Mouse (Mus musculus) forebrain, embryonic 12.5 days (tissue): ENCODE data around the gene Fam240b. TPM values are rescaled to one million over a fixed set of nuclear protein-coding genes. Genes with fewer than 3 reads are reported as not detected.

ENCODE experiments used
- ATAC-seq: fragments of 200-750 bp; cut with Nextera tagmentation; 2 replicates; pipeline ENCODE4 v1.8.0; 2017; ENCODE audit warnings: moderate TSS enrichment; ENCODE audit not compliant: low FRiP score
- H3K27ac ChIP-seq: fragments of 300-500 bp; sonication (generic); 2 replicates; pipeline ENCODE4 v1.5.1; 2016; ENCODE audit warnings: mild to moderate bottlenecking
- H3K27me3 ChIP-seq: fragments of 300-500 bp; sonication (generic); 2 replicates; pipeline ENCODE4 v1.6.1; 2016; ENCODE audit warnings: mild to moderate bottlenecking
- H3K36me3 ChIP-seq: fragments of 300-500 bp; sonication (generic); replicated peaks from 2 replicates; pipeline ENCODE4 v1.6.1; 2016; ENCODE audit warnings: mild to moderate bottlenecking
- H3K4me1 ChIP-seq: fragments of 300-500 bp; sonication (generic); 2 replicates; pipeline ENCODE4 v1.6.1; 2016
- H3K4me2 ChIP-seq: fragments of 300-500 bp; sonication (generic); 2 replicates; pipeline ENCODE4 v1.6.1; 2016; ENCODE audit warnings: mild to moderate bottlenecking, moderate library complexity
- H3K4me3 ChIP-seq: fragments of 300-500 bp; sonication (generic); replicated peaks from 2 replicates; pipeline ENCODE4 v1.5.1; 2016; ENCODE audit warnings: mild to moderate bottlenecking
- H3K9ac ChIP-seq: fragments of 300-500 bp; sonication (generic); 2 replicates; pipeline ENCODE4 v1.6.1; 2016; ENCODE audit warnings: mild to moderate bottlenecking
- H3K9me3 ChIP-seq: fragments of 300-500 bp; sonication (generic); 2 replicates; pipeline ENCODE4 v1.6.1; 2016
- WGBS: fragments of 180-500 bp; shearing (Covaris S2); methylation state at CpG from one replicate; pipeline ENCODE4 v1.1.7; 2016; 5-methylcytosine and 5-hydroxymethylcytosine counted together
- polyA plus RNA-seq: library from polyadenylated mRNA; unstranded; fragments of >200 nt; fragmentation: Nextera tagmentation; extraction: Ambion mirVana; gene quantifications from 2 replicates; pipeline ENCODE4 v1.2.1, GENCODE M21; 2016

The Fam240b gene
- polyA plus RNA-seq, 1 experiment from 2014 or later = not detected

GRCm38 (mm10) chr13:64432017-64432995 lies 65.3 kb downstream of the Fam240b start, which contains the start of gene Cdk20:
Gene Cdk20 (plus strand): TSS chr13:64432314.
- H3K27me3 ChIP-seq = no peaks in the 10 kb centered on the region
- WGBS = under 1% methylated on average over 57 of the region's 57 CpGs
- H3K36me3 ChIP-seq = no peaks in the 10 kb centered on the region
- ATAC-seq = peak; percentile 99
- H3K4me1 ChIP-seq = peaks cover 6% of the 10 kb centered on the region
- no peaks in the 10 kb centered on the region for H3K9me3 ChIP-seq
- H3K9ac ChIP-seq = peak within 1 kb of the TSS; percentile 65
- H3K4me2 ChIP-seq = peak within 1 kb of the TSS; percentile 67
- peak within 1 kb of the TSS; percentile 91 for H3K27ac ChIP-seq
- peak within 1 kb of the TSS; percentile 65 for H3K4me3 ChIP-seq

Other genes with a start within 250 kb of the Fam240b start
- 8.3 and 11.2 TPM in 2 replicates for gene Cdc14b, start 222.5 kb downstream of the Fam240b start, polyA plus RNA-seq
- gene Aaed1, start 185.1 kb downstream of the Fam240b start, polyA plus RNA-seq = 15.7 and 16.9 TPM in 2 replicates
- 79.9 and 81.7 TPM in 2 replicates for gene Ctsl, start 126.9 kb downstream of the Fam240b start, polyA plus RNA-seq
- 12.7 and 13.4 TPM in 2 replicates for gene Cdk20, start 65.5 kb downstream of the Fam240b start, polyA plus RNA-seq